Mouse (Mus musculus): Measurements from ENCODE around the gene Ywhab.

Ywhab gene

DNA sequence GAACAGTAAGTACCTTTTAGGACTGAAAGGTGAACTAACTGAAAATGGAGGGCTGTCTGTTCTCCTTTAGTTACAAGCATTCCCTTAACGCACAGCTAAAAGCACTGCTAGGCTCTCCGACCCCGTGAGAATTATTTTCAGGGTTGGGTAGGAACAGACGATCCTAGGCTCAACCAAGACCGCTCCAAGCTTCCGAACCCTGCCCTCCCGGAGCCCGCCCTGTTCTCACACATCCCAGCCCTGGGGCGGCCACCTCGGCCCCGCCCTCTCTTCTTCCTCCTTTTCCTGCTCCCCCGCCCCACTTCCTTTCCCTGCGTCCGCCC is at the start of gene Ywhab:
Gene Ywhab (plus strand): TSS at position 307 of the 323 bp plus-strand sequence.
- no peak for DNase-seq (ENCODE audit: low read depth, low spot score)

DNA sequence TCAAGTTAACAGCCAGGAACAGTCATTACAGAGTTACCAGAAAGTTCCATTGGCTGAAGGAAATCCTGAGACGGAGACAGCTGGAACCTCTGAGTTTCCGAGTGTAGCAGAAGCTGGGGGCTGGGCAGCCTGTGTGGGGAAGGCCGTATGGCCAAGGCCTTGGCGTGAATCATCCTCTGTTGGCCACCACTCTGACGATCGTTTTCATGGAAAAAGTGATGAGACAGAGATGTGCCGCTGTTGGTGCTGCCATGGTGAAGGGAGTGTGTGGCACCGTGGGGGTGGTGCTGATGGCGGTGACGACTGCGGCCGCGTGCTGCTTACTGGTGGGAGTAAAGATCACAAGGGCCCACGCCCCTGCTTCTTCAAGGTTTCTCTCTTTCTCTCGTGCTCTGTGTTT is 48.5 kb upstream of the Ywhab start:
- no peak for DNase-seq (ENCODE audit: low read depth, low spot score)

DNA sequence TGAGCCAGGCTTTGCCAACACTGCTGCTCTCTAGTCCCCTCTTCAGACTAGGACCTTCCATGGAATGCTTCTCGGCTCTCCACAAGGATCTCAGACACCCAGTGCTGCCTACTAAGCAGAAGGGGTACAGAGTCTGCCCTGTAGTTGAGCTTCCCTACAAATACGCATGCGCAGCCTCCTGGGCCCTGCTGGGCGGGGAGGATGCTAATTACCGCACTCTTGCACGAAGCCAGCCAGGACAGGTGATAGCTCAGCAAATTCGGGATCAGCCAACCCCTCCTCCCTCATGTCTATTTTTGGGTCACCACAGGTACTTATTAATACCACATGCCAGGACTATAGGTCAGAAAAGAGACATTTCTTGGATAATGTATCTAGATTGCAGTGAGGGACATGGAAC is 46.8 kb upstream of the Ywhab start:
- DNase-seq (ENCODE audit: low read depth, low spot score) = no peak

DNA sequence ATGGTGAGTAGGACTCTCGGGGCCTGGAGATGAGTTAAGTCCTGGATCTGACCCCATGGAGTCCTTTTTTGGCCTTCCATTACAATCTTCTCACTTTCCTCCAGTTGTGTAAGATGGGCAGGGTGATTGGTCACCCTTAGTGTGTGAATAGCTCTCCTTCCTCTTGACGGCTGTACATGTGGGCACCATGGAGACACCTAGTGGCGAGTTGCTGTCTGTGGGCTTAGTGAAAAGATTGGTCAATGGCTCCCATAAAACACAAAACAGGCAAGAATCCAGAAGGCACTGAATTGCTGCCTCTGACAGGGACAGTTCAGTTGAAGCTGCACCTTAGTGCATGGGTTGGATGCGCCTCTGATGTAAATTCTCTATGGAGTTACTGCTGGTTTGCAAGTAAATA is 43.0 kb upstream of the Ywhab start:
- DNase-seq (ENCODE audit: low read depth, low spot score) = peak; percentile 33

DNA sequence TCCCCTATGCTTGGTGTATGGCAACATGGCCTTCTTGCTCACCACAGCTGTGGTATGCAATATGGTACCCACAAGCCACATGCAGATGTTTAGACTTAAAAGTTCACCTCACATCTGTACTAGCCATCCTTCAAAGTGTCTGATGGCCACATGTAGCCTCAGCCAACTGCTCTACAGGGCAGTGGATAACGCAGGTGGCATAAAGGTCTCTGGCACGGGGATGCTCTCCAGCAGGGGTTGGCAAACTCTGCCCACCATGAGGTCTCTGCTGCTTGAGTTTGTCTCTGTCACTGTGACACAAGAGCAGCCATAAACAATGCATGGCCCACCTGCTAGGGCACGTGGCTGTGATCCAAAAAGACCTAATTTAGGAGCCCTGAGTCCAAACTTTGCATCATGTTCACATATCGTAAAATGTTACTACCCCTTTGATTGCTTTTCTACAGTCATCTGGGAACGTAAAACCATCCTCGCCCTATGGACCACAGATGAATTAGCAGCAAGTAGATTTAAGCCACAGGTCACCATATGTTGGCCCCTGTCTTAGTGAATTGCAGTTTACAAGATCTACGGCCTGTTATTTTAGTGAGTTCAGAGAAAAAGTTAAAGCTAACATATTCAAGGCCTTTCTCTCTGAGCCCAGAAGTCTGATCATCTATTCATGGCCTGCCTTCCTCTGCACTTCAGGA is 41.0 kb upstream of the Ywhab start:
- DNase-seq (ENCODE audit: low read depth, low spot score) = no peak

DNA sequence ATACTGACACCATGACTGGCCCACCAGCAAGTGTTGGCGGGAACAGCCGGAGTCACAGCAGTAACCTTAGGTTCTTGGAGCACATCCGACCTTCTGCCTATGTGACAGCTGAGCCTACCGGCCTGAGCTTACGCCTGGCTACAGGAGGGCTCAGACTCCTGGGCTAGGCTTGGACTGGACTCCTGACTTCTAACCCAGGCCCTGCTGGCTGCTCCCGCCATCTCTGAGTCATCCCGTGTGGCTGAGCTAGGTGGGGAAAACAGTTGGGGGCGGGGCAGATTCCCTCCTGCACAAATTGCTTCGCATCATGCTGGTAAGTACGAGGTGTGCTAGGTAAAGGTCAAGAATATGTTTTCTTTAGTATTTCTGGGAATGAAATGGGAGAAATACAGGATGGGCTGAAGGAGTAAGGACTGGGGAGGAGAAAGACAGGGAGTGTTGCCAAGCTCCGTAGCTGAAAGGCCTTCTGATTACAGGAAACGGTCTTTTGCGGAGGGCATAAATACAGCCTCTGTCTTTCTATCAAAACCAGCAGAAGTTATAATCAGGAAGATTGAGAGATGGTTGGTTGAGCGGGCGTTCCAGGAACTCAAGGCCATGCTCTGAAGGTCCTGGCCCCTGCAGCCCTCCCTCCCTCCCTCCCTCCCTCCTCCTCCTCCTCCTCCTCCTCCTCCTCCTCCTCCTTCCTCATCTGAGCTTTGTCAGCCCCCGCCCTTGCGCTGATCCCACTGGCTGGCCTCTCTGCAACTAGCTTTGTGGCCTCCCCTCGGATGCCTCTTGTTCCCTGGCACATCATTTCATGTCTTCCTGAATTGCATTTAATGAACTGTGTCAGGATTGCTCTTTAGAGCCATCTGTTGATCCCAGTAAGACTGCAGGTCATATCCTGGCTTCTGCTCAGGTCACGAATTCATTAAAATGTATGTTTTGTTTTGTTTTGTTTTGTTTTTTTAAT is 29.9 kb upstream of the Ywhab start:
- no peak for DNase-seq (ENCODE audit: low read depth, low spot score)

DNA sequence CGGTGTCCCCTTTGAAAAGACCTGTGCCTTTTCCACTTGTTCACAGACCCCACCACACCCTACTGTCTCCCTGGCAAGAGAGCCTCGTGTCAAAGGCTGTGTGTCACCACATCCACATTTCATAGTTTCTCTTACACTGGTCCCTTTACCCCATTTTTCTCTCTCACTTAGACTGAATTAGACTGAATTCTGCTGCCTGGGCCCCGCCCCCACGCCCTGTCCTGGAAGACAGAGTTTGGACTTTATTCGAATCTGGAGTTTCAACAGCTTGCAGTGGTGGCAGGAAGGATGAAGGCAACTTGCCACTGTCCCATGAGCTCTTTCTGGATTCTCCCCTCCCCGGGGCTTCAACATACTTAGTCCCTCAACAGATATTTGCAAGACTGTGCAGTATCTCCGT is 29.1 kb upstream of the Ywhab start:
- DNase-seq (ENCODE audit: low read depth, low spot score) = no peak

DNA sequence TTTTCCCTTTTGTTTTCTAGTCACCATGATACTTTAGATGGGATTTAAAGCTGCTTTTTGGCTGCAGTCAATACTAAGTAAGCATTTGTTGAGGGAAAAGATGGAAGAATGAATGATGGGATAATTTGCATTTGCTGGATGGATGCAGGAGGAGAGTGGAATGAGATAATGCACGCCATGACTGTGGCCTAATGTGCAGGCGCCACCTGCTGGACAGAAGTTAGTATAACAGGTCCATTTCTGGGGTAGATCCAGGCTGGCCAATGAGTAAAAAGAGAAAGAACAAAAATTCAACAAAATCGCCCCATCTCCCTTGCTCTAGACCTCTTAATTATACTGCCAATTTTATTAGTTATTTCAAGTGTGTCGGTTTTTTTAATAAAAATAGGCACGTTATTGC is 26.2 kb upstream of the Ywhab start:
- no peak for DNase-seq (ENCODE audit: low read depth, low spot score)

DNA sequence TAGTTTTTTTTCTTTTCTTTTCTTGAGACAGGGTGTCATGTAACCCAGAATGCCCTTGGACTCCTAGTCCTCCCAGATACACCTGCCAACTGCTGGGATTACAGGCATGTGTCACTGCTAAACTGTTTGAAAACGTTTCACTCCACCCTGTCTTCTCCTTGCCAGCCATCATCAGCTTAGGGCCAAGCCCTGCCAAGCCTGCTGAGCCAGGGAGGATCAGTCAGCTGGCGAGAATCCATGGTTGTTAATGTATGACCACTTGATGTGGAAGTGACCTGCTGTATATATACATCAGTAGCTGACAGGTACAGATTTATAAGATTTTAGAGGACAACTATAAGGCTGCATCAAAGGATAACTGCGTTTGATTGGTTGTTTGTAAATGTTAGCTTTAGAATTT is 24.4 kb upstream of the Ywhab start:
- DNase-seq (ENCODE audit: low read depth, low spot score) = no peak

DNA sequence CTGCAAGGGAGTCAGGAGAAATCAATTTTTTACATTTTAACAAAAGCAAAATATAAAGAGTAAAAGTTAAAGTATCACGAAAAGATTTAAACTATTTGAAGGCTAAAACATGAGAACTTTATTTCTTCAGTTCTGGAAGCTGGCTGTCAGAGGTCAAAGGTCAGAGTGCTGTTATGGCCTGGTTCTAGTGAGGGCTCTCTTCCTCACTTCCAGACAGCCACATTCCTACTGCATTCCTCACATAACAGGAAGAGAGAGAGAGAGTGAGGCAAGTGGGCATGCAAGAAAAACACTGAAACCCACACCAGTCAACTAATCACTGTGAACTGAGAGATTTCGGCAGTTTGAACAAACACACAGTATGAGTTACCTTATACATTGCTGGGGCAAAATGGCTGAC is 20.7 kb upstream of the Ywhab start:
- DNase-seq (ENCODE audit: low read depth, low spot score) = no peak

DNA sequence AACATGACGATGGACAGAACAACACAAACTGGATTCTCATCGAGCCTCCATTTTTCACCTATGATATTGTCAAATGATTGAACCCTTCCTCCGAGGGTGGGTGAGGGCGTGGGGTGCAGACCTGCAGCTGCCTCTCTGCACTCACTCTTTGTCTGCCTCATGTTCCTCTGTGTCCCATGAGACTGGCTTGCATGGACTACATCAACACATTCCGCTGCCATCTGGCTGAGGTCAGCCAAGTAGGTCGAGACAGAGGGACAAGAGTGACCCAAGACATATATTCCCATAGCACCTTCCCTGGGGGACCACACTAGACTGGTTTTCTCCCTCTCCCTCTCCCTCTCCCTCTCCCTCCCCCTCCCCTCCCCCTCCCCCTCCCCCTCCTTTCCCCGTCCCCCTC is 18.3 kb upstream of the Ywhab start:
- no peak for DNase-seq (ENCODE audit: low read depth, low spot score)

DNA sequence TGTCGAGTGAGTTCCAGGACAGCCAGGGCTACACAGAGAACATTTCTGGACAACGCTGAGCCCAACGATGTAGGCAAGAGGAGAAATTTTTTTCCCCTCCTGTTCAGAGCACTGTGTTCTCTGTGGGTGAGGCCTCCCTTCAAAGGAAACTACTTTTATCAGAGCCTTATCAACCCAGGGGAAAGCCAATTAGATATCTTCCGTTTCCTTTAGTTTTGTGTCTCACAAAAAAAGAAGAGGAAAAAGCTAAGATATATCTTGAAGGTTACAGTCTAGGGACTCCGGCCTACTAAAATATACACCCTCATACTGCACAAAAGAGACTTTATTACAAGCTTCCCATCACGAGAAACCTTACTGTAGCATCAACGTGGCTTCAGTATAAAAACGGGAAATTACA is 7.5 kb upstream of the Ywhab start:
- no peak for DNase-seq (ENCODE audit: low read depth, low spot score)

DNA sequence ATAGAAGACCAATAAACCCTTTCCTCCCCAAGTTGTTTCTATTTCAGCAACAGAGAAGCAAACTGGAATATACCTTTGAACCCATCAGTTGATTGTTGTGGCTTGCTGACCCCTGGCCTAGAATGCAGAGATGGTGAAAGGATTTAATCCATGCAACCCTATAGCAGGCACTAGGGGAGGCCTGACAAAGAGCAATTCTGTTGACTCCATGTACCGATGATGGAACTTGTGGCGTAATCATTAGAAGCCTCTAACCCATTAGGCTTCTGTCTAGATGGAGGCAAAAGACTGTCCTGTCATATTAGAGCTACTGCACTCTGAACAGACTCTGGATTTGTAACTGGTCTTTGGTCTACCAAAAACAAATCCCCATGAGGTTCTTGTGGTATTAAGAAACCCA is 1.9 kb upstream of the Ywhab start:
- no peak for DNase-seq (ENCODE audit: low read depth, low spot score)

DNA sequence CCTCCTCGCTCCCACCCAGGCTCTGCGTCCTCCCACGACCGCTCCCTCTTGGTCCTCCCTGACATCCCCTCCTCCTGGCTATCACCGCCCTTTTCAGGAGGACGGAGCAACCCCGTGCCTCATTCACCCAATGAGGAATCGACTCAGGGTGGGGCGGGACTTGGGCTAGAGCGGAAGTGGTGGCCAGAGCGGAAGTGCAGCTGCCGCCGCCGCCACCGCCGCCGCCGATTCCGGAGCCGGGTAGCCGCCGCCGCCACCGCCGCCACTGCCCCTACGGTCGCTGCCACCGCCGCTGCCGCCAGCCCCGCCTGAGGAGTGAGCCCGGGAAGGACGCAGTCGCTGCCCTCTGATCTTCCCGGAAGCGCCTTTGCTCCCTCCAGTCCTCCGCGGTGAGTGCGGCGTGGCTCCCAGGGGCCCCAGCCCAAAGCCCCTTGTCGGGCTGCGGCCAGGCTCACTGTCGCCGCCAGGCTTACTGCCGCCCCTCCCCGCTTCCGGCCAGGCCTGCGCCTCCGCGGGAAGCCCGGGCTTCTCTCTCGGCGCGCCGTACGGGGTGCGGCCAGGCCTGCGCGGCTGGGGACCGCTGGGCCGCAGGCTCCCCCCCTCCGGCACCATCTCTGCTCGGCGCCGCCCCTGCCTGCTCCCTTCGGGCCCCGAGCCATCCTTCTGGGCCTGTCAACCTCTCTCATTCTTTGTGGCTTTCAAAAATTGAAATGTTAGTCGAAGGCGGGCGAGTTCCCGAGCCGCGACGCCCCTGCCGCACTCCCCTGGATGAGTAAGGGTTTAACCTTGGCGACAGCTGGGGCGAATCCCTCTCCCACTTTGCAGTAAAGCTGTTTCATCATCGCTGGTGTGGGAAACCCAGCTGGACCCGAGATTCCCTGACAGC is 460 bp downstream of the Ywhab start:
- peak; percentile 95 for DNase-seq (ENCODE audit: low read depth, low spot score)

DNA sequence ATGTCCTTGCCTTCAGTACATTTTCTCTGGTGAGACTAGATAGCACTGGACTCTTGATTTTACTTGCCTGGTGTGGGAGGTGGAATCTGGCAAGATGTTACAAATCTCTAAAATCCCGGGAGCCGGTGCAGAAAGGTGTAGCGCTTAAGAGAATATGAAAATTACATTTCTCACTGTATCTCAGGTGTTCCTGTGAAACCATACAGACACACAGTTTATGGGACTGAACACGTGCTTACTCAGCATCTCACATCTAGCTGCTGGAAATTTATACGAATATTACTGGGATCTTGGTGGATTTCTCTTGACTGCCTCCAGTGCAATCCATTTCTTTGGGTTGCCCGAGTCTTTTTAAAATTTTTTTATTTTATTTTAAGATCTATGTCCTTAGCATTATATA is 1.5 kb downstream of the Ywhab start:
- no peak for DNase-seq (ENCODE audit: low read depth, low spot score)

DNA sequence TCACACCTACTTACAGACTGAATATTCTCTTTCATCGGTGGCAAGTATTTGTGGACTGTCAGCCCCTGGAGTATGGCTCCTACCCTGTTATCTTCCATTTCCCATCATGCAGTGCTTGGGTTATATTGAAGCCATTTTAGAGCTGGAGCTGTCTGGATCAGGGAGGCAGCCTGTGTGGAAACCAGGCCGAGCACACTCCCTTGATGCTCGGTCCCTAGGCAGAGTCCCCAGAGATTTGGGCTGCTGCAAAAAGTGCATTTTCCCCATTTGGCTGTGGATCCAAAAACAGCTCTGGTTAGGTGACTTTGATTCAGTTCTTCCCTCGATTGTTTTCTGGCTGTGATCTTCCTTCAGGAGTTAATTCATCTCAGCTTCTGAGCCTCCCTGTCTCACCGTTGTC is 2.1 kb downstream of the Ywhab start:
- no peak for DNase-seq (ENCODE audit: low read depth, low spot score)

DNA sequence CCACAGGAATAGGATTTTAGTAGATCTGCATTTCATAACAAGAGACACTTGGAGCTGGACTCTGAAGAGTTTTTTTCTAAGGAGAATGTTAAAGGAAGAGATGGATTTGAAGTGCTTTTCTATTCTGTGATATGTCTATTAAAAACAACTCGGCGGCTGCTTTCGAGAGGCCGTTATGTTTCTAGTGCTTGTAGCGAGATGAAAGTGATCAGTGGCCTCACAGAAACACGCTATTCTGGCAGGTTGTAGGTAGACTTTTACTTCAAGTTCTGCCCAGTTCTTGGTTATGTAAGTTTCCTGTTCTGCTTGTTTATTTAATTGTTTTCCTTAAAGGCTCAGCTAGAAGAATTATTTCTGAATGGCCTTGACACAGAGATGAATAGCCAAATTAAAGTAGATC is 4.2 kb downstream of the Ywhab start:
- DNase-seq (ENCODE audit: low read depth, low spot score) = no peak

DNA sequence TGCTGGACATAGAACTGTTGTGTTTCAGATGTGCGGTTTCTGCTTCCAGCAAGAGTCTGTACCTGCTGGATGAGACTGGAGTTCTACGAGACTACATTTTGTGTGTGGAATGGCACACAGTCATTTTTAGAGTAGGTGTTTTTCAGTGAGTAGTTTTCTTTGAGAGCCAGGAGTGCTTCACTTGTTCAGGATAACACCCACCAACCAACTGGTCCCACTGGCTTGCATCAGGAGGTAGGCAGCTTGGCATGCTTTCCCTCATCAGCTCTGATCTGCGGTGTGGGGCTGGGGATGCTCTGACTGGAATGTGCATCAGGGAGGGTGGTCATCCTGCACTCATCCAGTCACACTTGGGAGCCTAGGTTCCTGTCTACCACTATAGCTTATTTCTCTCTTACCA is 7.9 kb downstream of the Ywhab start:
- no peak for DNase-seq (ENCODE audit: low read depth, low spot score)

DNA sequence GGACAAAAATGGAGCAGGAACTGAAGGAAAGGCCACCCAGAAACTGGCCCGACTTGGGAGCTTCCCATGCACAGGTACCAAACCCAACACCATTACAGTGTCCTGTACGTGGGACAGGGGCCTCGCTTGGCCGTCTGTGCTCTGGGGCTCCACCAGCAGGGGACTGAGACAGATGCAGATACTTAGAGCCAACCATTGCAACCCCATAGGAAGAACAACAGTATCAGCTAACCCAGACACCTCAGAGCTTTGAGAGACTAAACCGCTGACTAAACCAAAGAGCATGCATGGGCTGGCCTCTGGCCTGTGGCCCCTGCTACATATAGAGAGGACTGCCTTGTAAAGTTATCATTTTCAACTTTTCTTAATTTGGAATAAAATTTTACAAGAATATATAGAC is 9.7 kb downstream of the Ywhab start:
- no peak for DNase-seq (ENCODE audit: low read depth, low spot score)

DNA sequence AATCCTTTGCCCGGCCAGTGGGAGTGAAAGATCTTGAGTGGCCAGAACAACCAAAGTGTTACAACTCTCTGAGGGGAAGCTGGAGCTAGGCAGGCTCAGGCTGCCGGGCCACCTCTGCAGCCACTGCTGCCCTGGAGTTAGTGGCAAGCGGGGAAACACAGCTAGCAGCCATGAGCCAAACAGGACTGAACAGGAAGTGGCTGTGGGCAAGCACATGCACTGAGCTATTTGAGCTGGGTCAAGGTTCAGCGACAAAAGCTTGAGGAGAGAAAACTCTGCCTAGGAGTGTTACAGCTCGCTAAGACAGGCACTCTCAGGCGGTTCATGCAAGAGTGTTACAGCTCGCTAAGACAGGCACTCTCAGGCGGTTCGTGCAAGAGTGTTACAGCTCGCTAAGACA is 12.2 kb downstream of the Ywhab start:
- no peak for DNase-seq (ENCODE audit: low read depth, low spot score)

DNA sequence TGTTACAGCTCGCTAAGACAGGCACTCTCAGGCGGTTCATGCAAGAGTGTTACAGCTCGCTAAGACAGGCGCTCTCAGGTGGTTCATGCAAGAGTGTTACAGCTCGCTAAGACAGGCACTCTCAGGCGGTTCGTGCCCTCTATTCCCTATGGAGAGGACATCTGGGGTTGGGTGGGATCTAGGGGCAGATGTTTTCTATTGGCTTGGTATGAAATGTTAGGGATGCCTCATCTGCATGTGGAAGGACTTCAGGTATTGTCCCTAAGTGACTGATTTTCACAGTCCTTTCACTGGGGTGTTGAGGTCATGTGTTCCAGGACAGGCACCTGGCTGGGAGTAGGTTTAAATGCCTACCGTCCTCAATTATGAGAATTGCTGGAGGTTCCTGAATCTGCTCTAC is 12.8 kb downstream of the Ywhab start:
- DNase-seq (ENCODE audit: low read depth, low spot score) = no peak

DNA sequence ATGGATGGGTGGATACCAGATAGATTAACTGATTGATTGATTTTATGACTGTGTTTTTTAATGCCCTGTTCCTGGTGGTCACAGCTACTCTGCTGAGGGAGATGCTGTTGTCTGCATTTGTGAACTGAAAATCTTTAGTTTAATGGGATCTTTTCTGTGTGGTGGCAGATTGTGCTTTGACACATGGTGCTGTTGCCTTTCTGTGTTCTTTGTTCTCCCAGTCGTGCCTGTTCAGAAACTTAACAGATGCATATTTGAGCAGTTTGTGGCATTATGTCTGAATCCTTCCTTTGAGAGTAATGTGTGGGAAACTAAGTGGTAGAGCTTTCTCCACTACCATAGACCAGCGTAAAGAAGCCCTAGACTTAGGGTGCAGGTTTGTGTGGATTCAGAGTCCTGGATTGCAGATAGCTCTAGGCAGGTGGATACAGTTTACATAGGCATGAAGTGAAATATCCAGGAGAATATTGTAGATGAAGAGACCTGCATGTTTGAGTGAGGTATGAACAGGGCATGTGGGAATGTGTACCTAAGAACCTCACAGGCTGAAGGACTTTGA is 13.3 kb downstream of the Ywhab start:
- DNase-seq (ENCODE audit: low read depth, low spot score) = no peak

Measured in skeletal muscle tissue, adult 2 months (tissue).